Mouse (Mus musculus) erythroblast, embryonic 14.5 days (primary cell): Measurements from ENCODE around the gene Fam129a.

Experiments used
- GATA1 ChIP-seq: IDR thresholded peaks from 2 replicates; pipeline ENCODE4 v1.6.1; 2012; ENCODE audit warnings: low read length, inconsistent platforms, mixed read lengths
- TAL1 ChIP-seq: IDR thresholded peaks from 3 replicates; pipeline ENCODE4 v1.6.1; 2012; ENCODE audit warnings: low read length, inconsistent platforms, mixed read lengths

GRCm38 (mm10) chr1:151581977-151582376, 11.0 kb downstream of the Fam129a start:
- TF ChIP-seq GATA1 (no peak), TAL1 (no peak)
